Mouse (Mus musculus): ENCODE results near the gene Armc9. TPM values are rescaled to one million over a fixed set of nuclear protein-coding genes. Genes with fewer than 3 reads are reported as not detected.

The Armc9 gene
- total RNA-seq, 1 experiment from 2014 or later, result 8.7 TPM

GRCm38 (mm10) chr1:86257228-86257627 is 102.6 kb downstream of the Armc9 start:
- no peak for ATAC-seq (ENCODE audit: extremely low read depth, insufficient number of reproducible peaks, low FRiP score, poor library complexity, severe bottlenecking)

- ATAC-seq (ENCODE audit: extremely low read depth, insufficient number of reproducible peaks, low FRiP score, poor library complexity, severe bottlenecking), result peak; percentile 69
These were observed 103.7 kb downstream of the Armc9 start for GRCm38 (mm10) chr1:86258171-86258824.

DNA sequence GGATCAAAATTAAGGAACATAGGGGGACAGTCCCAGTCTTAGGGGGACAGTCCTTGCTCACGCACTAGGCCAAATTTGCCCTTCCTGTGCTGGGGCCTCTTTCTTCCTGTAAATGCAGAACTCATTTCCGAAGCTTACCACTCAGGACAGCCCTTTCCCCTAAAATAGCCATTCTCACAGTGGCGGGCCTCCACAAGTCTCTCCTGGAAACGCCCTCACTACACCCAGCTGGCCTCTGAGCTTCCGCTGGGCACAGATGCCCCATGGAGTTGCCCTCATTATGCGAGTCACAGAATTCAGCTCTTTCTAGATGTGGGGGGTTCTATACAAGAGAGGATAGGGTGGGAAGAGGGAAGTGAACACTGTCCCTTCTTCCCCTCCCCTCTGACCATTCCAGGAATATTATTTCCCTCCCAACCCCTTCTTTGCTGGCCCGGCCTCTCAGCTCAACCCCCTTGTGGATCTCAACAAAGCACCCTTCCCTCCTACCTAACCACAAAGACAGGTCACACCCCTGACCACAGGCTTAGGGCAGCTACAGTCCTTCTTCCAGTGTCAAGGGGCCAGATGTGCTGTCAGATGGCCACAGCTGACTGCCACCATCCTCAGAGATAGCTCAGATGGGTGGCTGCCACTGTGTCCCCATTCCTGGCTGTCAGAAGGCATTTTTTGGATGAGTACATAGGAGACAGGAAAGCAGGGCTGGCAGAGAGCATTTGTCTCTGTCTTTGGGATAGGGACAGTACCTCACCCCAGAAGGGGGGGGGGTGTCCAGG is 109.2 kb downstream of the Armc9 start:
- ATAC-seq (ENCODE audit: extremely low read depth, insufficient number of reproducible peaks, low FRiP score, poor library complexity, severe bottlenecking), result 0 out of 2 replicates have a peak, but pooled peaks have one; percentile 7

GRCm38 (mm10) chr1:86265060-86265459 is 110.5 kb downstream of the Armc9 start:
- no peak for ATAC-seq (ENCODE audit: extremely low read depth, insufficient number of reproducible peaks, low FRiP score, poor library complexity, severe bottlenecking)

DNA sequence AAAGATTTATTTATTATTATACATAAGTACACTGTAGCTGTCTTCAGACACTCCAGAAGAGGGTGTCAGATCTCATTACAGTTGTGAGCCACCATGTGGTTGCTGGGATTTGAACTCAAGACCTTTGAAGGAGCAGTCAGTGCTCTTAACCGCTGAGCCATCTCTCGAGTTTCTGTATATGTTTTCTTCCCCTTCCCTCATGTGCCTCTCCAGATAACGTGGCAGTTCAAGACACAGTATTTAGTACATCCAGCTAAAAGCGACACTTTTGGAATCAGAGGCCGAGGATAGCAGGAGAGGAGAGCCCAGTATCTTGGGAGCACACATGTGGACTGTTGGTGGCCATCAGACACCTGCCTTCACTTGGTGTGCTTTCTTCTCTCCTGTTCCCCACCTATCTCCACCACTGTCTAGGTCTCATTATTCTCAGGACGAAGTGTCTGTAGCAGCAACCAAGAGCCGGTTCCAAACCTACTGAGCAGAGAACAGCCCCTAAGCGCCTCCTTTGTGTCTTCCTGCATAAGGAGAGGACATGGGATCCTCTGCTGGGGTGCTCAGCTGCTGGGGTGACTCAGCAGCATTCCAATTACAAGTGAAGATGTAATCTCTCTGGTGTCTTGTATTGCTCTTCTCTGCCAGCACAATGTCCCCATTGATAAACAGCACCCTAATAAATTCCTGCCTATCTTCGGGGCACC is 114.1 kb downstream of the Armc9 start:
- no peak for ATAC-seq (ENCODE audit: extremely low read depth, insufficient number of reproducible peaks, low FRiP score, poor library complexity, severe bottlenecking)

- ATAC-seq (ENCODE audit: extremely low read depth, insufficient number of reproducible peaks, low FRiP score, poor library complexity, severe bottlenecking), result no peak
These were observed 114.6 kb downstream of the Armc9 start for GRCm38 (mm10) chr1:86269190-86269508.

DNA sequence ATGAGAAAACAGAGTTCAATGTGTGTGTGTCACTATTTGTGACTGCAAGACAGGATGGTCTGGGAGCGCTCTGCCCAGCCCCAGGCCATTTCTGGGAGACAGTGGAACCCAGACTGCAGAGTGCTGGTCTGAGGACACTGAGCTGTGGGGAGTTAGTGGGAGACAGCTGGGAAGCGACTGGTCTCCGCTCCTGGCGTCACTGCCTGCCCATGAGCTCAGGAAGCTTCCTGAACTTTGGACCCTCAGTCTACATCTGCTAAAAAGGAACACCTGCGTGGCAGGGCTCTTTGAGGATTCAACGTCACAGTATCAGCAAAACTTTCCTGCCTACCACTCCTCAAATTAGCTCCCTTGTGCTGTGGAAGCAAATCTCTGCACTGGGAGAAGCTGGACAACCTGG is 117.1 kb downstream of the Armc9 start:
- no peak for ATAC-seq (ENCODE audit: extremely low read depth, insufficient number of reproducible peaks, low FRiP score, poor library complexity, severe bottlenecking)

DNA sequence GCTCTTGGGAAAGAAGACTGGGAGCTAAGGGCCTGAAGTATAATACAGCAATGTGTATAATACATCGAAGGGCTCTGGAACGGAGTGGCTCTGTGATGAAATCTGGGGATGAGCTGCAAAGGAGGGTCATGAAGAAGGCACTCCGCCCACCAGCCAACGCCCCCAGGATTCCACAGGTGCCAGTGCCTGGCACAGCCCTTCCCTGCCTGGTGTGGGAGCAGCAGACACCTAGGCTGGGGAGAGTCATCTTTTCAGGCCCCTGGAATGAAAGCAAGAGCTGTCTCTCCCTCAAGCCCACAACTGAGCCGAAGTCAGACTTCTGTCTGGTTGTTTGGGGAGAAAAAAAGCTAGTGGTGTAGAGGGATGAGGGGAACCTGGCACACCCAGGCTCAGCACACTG is 122.5 kb downstream of the Armc9 start:
- ATAC-seq (ENCODE audit: extremely low read depth, insufficient number of reproducible peaks, low FRiP score, poor library complexity, severe bottlenecking), result no peak

DNA sequence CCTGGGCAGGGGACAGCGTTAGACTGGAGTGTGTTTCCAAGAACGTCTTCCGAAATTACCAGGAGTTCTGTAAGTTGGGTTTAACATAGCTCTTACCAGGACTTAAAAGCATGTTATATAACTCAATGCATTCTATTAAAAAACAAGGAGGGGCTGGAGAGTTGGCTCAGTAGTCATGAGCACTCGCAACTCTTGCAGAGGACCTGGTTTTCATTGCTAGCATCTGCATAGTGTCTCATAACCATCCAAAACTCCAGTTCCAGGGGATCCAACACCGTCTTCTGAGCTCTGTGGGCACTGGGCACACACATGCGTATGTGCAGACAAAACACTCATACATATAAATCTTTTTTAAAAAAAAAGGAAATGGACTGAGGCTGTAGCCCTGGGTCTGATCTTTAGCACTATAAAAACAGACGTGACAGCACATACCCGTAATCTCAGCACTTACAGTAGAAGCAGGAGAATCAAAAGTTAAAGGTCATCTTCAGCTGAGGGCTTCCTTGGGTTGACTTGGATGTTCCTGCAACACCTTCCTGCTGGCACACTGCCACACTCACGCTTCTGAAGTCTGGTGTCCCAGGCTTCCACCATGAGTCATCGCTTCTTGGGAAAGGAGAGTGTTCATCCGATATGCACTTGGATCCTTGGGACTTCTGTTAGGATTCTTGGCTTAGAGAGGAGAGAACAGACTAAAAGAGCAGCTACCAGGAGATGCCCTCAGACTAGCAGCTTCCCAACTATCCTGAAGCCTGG is 127.4 kb downstream of the Armc9 start:
- ATAC-seq (ENCODE audit: extremely low read depth, insufficient number of reproducible peaks, low FRiP score, poor library complexity, severe bottlenecking), result no peak

GRCm38 (mm10) chr1:86284101-86284500 is 129.5 kb downstream of the Armc9 start:
- no peak for ATAC-seq (ENCODE audit: extremely low read depth, insufficient number of reproducible peaks, low FRiP score, poor library complexity, severe bottlenecking)

- ATAC-seq (ENCODE audit: extremely low read depth, insufficient number of reproducible peaks, low FRiP score, poor library complexity, severe bottlenecking), result no peak
These were observed 130.7 kb downstream of the Armc9 start for GRCm38 (mm10) chr1:86285295-86285694.

DNA sequence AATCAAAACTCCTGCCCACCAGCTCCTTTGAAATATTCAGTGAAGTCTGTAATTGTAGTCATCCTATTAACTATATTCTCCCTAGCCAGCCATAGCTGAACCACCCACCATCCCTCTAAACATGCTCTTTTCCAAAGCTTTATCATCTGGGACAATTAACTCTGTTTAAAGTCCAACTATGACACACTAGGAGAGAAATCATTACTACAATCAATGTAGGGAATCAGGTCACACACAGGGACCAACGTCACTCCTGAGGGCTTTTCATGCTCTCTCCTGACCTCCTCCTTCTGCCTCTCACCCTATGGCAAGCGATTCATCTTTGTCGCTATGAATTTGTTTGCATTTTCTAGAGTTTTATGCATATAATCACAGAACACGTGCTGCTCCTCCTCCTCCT is 132.9 kb downstream of the Armc9 start:
- ATAC-seq (ENCODE audit: extremely low read depth, insufficient number of reproducible peaks, low FRiP score, poor library complexity, severe bottlenecking), result no peak

DNA sequence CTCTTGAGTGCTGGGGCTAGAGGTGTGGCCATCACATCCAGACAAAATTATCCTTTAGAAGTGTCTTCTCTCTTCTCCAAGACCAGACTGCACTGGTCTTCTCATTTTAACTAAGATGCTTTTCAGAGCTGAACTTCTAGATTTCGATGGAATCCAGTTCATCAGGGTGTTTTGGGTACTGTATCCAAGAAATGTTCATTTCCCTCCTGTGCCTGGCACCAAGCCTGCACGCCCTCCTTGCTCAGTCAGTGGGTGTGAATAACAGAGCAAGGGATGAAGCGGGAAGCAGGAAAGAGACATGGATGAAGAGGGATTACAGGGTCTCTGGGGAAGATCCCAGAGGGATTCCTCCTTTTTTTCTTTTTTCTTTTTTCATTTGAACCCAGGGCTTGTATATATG is 135.9 kb downstream of the Armc9 start:
- ATAC-seq (ENCODE audit: extremely low read depth, insufficient number of reproducible peaks, low FRiP score, poor library complexity, severe bottlenecking), result no peak

DNA sequence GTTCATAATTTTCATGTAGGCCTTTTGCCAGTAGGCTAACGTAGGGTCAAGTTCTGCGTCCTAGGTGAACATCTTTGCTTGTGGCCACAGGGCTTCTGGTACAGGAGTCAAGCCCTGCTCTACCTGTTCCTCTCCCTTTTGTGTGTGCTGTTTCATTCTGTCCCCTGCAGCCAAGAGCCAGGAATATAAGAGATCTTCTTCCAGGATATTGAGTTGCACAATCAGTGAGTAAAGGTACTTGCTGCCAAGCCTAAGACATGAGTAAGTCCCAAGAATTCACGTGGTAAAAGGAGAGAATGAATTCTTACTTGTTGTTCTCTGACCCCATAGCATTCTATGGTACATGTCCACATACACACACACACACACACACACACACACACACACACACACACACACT is 138.5 kb downstream of the Armc9 start:
- no peak for ATAC-seq (ENCODE audit: extremely low read depth, insufficient number of reproducible peaks, low FRiP score, poor library complexity, severe bottlenecking)

DNA sequence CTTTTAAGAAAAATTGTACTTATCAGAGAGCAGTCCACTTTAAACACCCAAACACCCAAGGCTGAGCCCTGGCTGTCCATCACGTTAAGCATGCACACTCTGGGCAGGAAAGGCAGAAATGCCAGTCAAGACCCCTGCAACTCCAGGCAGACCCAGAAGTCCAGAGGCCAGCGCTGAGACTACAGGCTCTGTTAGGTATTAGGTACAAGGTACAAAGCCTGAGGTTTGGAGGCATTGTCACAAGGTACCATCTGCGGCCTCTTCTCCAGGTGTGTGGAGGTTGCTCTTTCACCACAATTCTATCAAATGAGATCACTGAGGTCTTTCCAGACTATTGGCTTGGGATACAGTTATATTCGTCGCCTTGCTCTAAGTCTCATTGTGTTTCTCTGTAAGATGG is 139.3 kb downstream of the Armc9 start:
- ATAC-seq (ENCODE audit: extremely low read depth, insufficient number of reproducible peaks, low FRiP score, poor library complexity, severe bottlenecking), result no peak

DNA sequence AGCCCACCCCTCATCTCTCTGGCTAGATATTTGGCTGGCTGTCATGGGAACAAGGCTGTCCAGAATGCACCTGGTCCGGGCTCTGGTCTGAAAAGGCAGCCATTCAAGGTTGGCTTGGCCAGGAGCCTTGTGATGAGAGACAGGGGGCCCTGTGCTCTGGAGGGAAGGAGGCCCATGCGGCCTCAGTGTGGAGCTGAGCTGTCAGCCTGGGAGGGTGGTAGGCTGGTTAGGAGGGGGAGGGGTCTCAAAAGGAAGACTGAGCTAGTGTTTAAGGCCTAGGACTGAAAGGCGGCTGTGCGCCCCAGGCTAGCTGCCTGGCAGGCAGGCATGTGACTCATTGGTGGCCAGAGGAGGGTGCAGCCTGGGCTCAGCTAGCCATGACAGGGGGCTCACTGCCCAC is 139.9 kb downstream of the Armc9 start:
- ATAC-seq (ENCODE audit: extremely low read depth, insufficient number of reproducible peaks, low FRiP score, poor library complexity, severe bottlenecking), result 0 out of 2 replicates have a peak, but pooled peaks have one; percentile 9

GRCm38 (mm10) chr1:86300093-86300492 is 145.5 kb downstream of the Armc9 start:
- no peak for ATAC-seq (ENCODE audit: extremely low read depth, insufficient number of reproducible peaks, low FRiP score, poor library complexity, severe bottlenecking)

GRCm38 (mm10) chr1:86300731-86301130 is 146.2 kb downstream of the Armc9 start:
- ATAC-seq (ENCODE audit: extremely low read depth, insufficient number of reproducible peaks, low FRiP score, poor library complexity, severe bottlenecking), result no peak

Data from neutrophil, adult 5-6 weeks (primary cell).